Mouse (Mus musculus): ENCODE measurements at regions not wholly inside any gene's neighbourhood (a gene's known extent, or its start where the extent isn't known, plus 50 kb on each side); places are given as distances from the start of the nearest gene placed in this dataset.

DNA sequence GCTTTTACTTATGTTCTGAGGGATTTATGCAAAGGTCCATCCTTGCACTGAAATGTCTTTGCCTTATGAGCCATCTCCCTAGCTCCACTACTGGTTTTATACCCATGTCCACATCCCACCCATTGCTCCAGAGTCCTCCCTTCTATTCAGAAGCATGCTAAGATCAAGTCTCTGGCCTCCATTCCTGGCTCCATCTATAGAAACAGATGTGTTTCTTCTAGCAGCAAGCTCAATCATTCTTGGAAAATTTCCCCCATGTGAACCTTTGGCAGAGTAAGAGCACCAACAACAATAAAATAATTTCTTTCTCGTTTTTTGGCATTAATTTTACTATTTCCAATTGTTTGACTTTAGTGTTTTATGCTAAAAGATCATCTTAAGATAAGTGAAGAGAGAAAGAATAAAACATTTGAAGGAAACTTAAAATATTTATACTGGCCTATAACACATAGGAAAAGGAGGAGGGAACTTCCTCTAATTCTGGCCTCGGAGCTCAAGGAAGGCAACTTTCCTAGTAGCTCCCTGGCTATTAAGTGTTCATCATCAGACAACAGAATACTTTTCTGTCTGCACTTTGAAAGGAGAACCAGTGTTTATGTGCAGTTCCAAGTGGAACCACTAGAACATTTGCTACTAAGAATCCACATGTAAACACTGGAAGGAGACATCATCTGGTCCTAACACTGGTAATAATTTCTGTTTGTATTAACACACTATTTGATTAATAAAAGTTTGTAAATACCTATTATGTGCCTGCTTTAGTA lies 171.8 kb downstream of the Fbxo8 start:
- 41% methylated on average over 2 of the region's 2 CpGs for WGBS
- no peaks in the 10 kb centered on the region for H3K36me3 ChIP-seq (ENCODE audit: control insufficient read depth, insufficient read depth, low read length)
- TF ChIP-seq CTCF (conservative IDR thresholded peaks at IDR 0.05; ENCODE audit: insufficient read depth, insufficient read length, low read depth, low read length) (no peak), POLR2A (IDR thresholded peaks at IDR 0.05; ENCODE audit: low read depth, low read length) (no peak)

DNA sequence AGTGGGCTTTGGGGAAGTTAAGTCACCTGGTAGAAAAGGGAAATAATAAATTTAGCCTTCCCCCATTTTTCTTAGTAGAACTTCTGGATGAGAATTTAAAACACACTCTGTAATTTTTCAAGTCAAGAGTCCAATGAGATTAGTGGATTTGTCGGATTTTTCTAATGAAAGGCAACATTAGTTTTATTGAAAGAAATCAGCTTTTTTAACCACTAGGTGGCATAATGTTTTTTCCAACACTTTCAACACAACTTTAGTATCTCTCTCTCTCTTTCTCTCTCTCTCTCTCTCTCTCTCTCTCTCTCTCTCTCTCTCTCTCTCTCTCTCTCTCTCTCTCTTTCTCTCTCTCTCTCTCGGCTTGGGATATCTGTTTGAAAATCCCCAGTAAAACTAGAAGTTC lies 173.7 kb downstream of the Fbxo8 start:
- TF ChIP-seq POLR2A (IDR thresholded peaks at IDR 0.05; ENCODE audit: low read depth, low read length) (no peak), CTCF (conservative IDR thresholded peaks at IDR 0.05; ENCODE audit: insufficient read depth, insufficient read length, low read depth, low read length) (no peak)
- H3K4me1 ChIP-seq (ENCODE audit: control insufficient read depth, insufficient read depth, low read length): no peaks in the 10 kb centered on the region
- H3K4me3 ChIP-seq (ENCODE audit: insufficient read depth, low read depth, low read length): no peak overlapping the region
- no peak overlapping the region for H3K27ac ChIP-seq (ENCODE audit: insufficient read depth, low read depth, low read length)
- no peaks in the 10 kb centered on the region for H3K36me3 ChIP-seq (ENCODE audit: control insufficient read depth, insufficient read depth, low read length)
- WGBS: 67% methylated on average over 2 of the region's 2 CpGs
- H3K27me3 ChIP-seq (replicated peaks; ENCODE audit: control insufficient read depth, insufficient read depth, low read length): no peaks in the 10 kb centered on the region
- DNase-seq: no peak

More for the DNA sequence above, 171.8 kb downstream of the Fbxo8 start:
- no peak for DNase-seq
- Histone ChIP-seq H3K27ac (ENCODE audit: insufficient read depth, low read depth, low read length) (no peak overlapping the region), H3K27me3 (replicated peaks; ENCODE audit: control insufficient read depth, insufficient read depth, low read length) (no peaks in the 10 kb centered on the region), H3K4me3 (ENCODE audit: insufficient read depth, low read depth, low read length) (no peak overlapping the region), H3K4me1 (ENCODE audit: control insufficient read depth, insufficient read depth, low read length) (no peaks in the 10 kb centered on the region)

DNA sequence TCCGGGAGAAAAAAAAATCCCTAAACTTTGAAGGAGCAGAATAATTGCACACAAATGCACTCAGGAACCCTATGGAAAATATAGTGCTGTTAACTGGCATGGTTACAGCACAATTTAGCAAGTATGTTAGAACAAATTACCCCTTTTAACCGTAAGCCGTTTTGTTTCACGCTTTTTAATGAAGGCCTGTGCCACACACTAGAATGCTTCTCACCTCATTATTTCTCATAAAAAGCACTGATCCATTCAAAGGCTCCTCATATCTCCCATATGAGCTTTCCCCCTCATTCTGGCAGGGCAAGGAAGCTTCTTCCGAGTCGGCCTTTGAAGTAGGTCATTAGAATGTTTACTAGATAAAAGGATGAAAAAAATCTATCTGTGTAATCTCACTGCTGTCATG lies 182.4 kb downstream of the Fbxo8 start:
- H3K36me3 ChIP-seq (ENCODE audit: control insufficient read depth, insufficient read depth, low read length): no peaks in the 10 kb centered on the region
- no peak overlapping the region for H3K4me3 ChIP-seq (ENCODE audit: insufficient read depth, low read depth, low read length)
- no peaks in the 10 kb centered on the region for H3K4me1 ChIP-seq (ENCODE audit: control insufficient read depth, insufficient read depth, low read length)
- no peak for DNase-seq
- WGBS: 36% methylated on average over 6 of the region's 6 CpGs
- H3K27ac ChIP-seq (ENCODE audit: insufficient read depth, low read depth, low read length): no peak overlapping the region
- TF ChIP-seq CTCF (conservative IDR thresholded peaks at IDR 0.05; ENCODE audit: insufficient read depth, insufficient read length, low read depth, low read length): no peak
- TF ChIP-seq POLR2A (IDR thresholded peaks at IDR 0.05; ENCODE audit: low read depth, low read length): no peak
- no peaks in the 10 kb centered on the region for H3K27me3 ChIP-seq (replicated peaks; ENCODE audit: control insufficient read depth, insufficient read depth, low read length)

- no peak for DNase-seq
- Histone ChIP-seq H3K4me3 (ENCODE audit: insufficient read depth, low read depth, low read length) (no peak overlapping the region), H3K4me1 (ENCODE audit: control insufficient read depth, insufficient read depth, low read length) (no peaks in the 10 kb centered on the region), H3K27me3 (replicated peaks; ENCODE audit: control insufficient read depth, insufficient read depth, low read length) (no peaks in the 10 kb centered on the region), H3K36me3 (ENCODE audit: control insufficient read depth, insufficient read depth, low read length) (no peaks in the 10 kb centered on the region), H3K27ac (ENCODE audit: insufficient read depth, low read depth, low read length) (no peak overlapping the region)
- TF ChIP-seq CTCF (conservative IDR thresholded peaks at IDR 0.05; ENCODE audit: insufficient read depth, insufficient read length, low read depth, low read length) (no peak), POLR2A (IDR thresholded peaks at IDR 0.05; ENCODE audit: low read depth, low read length) (no peak)
- 40% methylated on average over 2 of the region's 2 CpGs for WGBS
Observed at GRCm38 (mm10) chr8:56735021-56735420, 184.1 kb downstream of the Fbxo8 start.

GRCm38 (mm10) chr8:56767034-56767433 lies 216.1 kb downstream of the Fbxo8 start:
- WGBS: 67% methylated on average over 5 of the region's 5 CpGs
- H3K27ac ChIP-seq (ENCODE audit: insufficient read depth, low read depth, low read length): no peak overlapping the region
- H3K4me1 ChIP-seq (ENCODE audit: control insufficient read depth, insufficient read depth, low read length): no peaks in the 10 kb centered on the region
- H3K36me3 ChIP-seq (ENCODE audit: control insufficient read depth, insufficient read depth, low read length): no peaks in the 10 kb centered on the region
- no peaks in the 10 kb centered on the region for H3K27me3 ChIP-seq (replicated peaks; ENCODE audit: control insufficient read depth, insufficient read depth, low read length)
- no peak for TF ChIP-seq POLR2A (IDR thresholded peaks at IDR 0.05; ENCODE audit: low read depth, low read length)
- no peak for TF ChIP-seq CTCF (conservative IDR thresholded peaks at IDR 0.05; ENCODE audit: insufficient read depth, insufficient read length, low read depth, low read length)
- no peak overlapping the region for H3K4me3 ChIP-seq (ENCODE audit: insufficient read depth, low read depth, low read length)
- DNase-seq: no peak

- Histone ChIP-seq H3K4me1 (ENCODE audit: control insufficient read depth, insufficient read depth, low read length) (no peaks in the 10 kb centered on the region), H3K27me3 (replicated peaks; ENCODE audit: control insufficient read depth, insufficient read depth, low read length) (no peaks in the 10 kb centered on the region), H3K4me3 (ENCODE audit: insufficient read depth, low read depth, low read length) (no peak overlapping the region), H3K36me3 (ENCODE audit: control insufficient read depth, insufficient read depth, low read length) (no peaks in the 10 kb centered on the region), H3K27ac (ENCODE audit: insufficient read depth, low read depth, low read length) (no peak overlapping the region)
- WGBS: 70% methylated on average over 2 of the region's 2 CpGs
- TF ChIP-seq POLR2A (IDR thresholded peaks at IDR 0.05; ENCODE audit: low read depth, low read length) (no peak), CTCF (conservative IDR thresholded peaks at IDR 0.05; ENCODE audit: insufficient read depth, insufficient read length, low read depth, low read length) (no peak)
- no peak for DNase-seq
Observed at GRCm38 (mm10) chr8:56784441-56784840, 233.6 kb downstream of the Fbxo8 start.

- DNase-seq: no peak
- H3K4me1 ChIP-seq (ENCODE audit: control insufficient read depth, insufficient read depth, low read length): no peaks in the 10 kb centered on the region
- H3K4me3 ChIP-seq (ENCODE audit: insufficient read depth, low read depth, low read length): no peak overlapping the region
- no peak overlapping the region for H3K27ac ChIP-seq (ENCODE audit: insufficient read depth, low read depth, low read length)
- no peaks in the 10 kb centered on the region for H3K27me3 ChIP-seq (replicated peaks; ENCODE audit: control insufficient read depth, insufficient read depth, low read length)
- TF ChIP-seq POLR2A (IDR thresholded peaks at IDR 0.05; ENCODE audit: low read depth, low read length) (no peak), CTCF (conservative IDR thresholded peaks at IDR 0.05; ENCODE audit: insufficient read depth, insufficient read length, low read depth, low read length) (no peak)
- 81% methylated on average over 2 of the region's 2 CpGs for WGBS
- no peaks in the 10 kb centered on the region for H3K36me3 ChIP-seq (ENCODE audit: control insufficient read depth, insufficient read depth, low read length)
Observed at GRCm38 (mm10) chr8:56789549-56790270, 238.8 kb downstream of the Fbxo8 start.

Measured in kidney, adult 2 months (tissue).